14 mouse cellular contexts compared by ENCODE assay signal in the genomic region with DNA sequence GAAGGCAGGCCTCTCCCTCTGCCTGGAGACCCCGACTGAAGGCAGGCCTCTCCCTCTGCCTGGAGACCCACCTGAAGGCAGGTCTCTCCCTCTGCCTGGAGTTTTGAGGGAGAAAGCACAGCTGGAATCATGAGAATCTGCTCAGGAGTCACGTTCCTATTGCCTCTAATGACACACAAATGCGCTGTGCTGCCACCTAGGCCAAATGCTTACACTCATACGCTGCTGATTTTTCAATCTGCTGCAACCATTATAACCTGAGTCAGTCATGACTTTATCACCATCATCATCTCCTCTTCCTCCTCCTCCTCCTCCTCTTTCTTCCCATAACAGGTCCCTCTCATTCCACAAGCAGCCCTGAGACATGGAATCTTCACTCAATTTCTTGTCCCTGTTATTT.
"Had no signal": no experiment of that assay in that cellular context is flagged by ENCODE, and none has a peak within 500 bp of the region (broad histone marks: within the 10 kb centered on the region; RNA-seq: fewer than 3 reads in every experiment).

No protein-coding gene starts in this region.

- H3K9ac ChIP-seq: limb, embryonic 13.5 days; liver, embryonic 14.5 days; neural tube, embryonic 15.5 days had no signal

- H3K9me3 ChIP-seq: limb, embryonic 13.5 days; midbrain, embryonic 10.5 days; neural tube, embryonic 15.5 days had no signal

- H3K4me3 ChIP-seq: limb, embryonic 13.5 days; midbrain, embryonic 10.5 days; myocyte; neural tube, embryonic 15.5 days had no signal

- H3K27me3 ChIP-seq: limb, embryonic 13.5 days; neural tube, embryonic 15.5 days had no signal

- H3K4me2 ChIP-seq: limb, embryonic 13.5 days; neural tube, embryonic 15.5 days had no signal

- DNase-seq: kidney, adult 8-10 months; kidney, postnatal 25 days; left cerebral cortex, postnatal 4 days; lung, adult 18-20 months; lung, postnatal 36 days; right cerebral cortex, adult 18-20 months; right cerebral cortex, postnatal 25 days; thymus, adult 2 months; thymus, postnatal 25 days had no signal

- H3K27ac ChIP-seq: limb, embryonic 13.5 days; liver, embryonic 14.5 days; midbrain, embryonic 10.5 days; neural tube, embryonic 15.5 days had no signal
